Mouse (Mus musculus): ENCODE data around the gene Eps8.

DNA sequence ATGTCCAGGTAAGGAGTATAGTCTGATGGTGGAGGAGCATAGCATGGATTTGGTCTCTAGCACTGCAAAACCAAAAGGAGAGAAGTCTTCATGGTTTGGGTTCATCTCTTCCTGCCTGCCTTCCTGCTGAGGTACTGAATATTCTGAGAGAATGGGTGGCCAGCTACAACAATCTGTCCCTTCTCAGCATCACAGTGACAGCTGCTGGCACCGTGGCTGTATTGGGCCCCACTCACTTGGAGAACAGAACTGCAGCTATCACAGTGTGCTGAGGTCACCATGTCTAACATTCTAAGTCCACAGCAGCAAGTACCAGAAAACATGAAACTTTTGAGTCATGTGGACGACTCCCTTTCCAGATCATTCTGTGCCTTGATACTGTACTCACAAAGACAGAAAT lies 107.1 kb downstream of the Eps8 start:
- no peak for TF ChIP-seq USF2 (IDR thresholded peaks at IDR 0.05; ENCODE audit: borderline replicate concordance in 1 of 2, insufficient read depth in 1 of 2, low read depth in 1 of 2, low read length in 2 of 2)
- no peak for TF ChIP-seq CTCF (IDR thresholded peaks at IDR 0.05 in 2 of 3, conservative IDR thresholded peaks at IDR 0.05 in 1 of 3; ENCODE audit: control insufficient read depth in 1 of 3, insufficient read depth in 1 of 3, low read depth in 2 of 3, low read length in 3 of 3, poor library complexity in 1 of 3, severe bottlenecking in 1 of 3)
- no peak for TF ChIP-seq TCF12 (IDR thresholded peaks at IDR 0.05; ENCODE audit: low read depth, low read length)
- no peak for TF ChIP-seq USF1 (IDR thresholded peaks at IDR 0.05; ENCODE audit: low read depth, low read length)
- no peak for TF ChIP-seq MYC (IDR thresholded peaks at IDR 0.05; ENCODE audit: low read depth, low read length)
- TF ChIP-seq NRF1 (IDR thresholded peaks at IDR 0.05; ENCODE audit: insufficient read depth, low read depth, low read length, poor library complexity, severe bottlenecking): no peak
- no peak for TF ChIP-seq MEF2A (IDR thresholded peaks at IDR 0.05; ENCODE audit: extremely low read depth, insufficient replicate concordance, low read depth, low read length, poor library complexity, severe bottlenecking)
- TF ChIP-seq POLR2A (IDR thresholded peaks at IDR 0.05; ENCODE audit: control insufficient read depth in 1 of 2, insufficient read depth in 1 of 2, low read depth in 1 of 2, low read length in 2 of 2, poor library complexity in 1 of 2): no peak
